Mouse (Mus musculus): Measurements from ENCODE around the gene Duox1. TPM values are rescaled to one million over a fixed set of nuclear protein-coding genes. Genes with fewer than 3 reads are reported as not detected.
A peak's percentile ranks its signal among the peaks of the same experiment; 100 is the strongest.

Gene Duox1
- polyA plus RNA-seq, 1 experiment from 2014 or later: 0.06 TPM

DNA sequence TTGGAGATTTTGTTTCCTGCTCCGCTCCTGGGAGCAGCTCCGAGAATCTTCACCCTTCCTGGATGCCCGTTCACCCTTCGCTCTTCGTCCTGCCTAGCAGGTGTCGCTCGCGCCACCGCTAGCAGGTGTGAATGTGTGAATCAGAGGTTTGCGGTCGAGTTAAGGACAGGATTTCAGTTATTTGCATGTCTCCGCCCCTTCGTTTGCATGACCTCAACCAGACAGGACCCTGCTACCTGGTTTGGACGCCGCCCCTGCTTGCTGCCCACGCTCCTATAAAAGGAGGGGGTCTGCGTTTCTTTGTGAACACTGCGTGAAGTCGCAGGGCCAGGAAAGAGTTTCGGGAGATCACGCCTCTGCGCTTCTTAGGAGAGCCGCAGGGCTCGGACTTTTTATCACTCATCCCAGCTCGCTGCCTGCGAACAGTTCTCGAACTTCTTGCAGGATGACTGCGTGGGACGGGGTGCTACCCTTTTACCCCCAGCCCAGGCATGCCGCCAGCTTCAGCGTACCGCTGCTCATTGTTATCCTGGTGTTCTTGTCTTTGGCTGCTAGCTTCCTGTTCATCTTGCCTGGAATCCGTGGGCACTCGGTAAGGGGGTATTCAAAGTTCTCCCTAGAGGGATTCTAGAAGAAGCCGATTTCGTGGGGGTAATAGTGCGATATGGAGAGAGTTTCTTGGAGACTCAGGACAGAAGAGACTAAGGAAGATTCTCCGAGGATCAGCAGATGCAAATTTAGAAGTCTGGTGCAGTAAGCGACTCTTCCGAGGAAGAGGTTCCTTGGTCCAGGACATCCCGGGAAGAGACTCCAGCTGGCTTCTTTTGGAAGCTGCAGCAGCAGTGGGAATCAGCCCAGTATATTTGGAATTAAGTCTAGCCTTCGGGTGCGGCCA is 16.6 kb upstream of the Duox1 start, which contains the start of gene Duoxa2:
Gene Duoxa2 (plus strand): TSS at position 305 of the 895 bp plus-strand sequence.
- Histone ChIP-seq H3K4me1 (ENCODE audit: control insufficient read depth, insufficient read depth, low read length) (peaks cover 21% of the 10 kb centered on the region), H3K9ac (ENCODE audit: low read length) (no peak within 1 kb of the TSS), H3K36me3 (ENCODE audit: control insufficient read depth, insufficient read depth, low read length) (no peaks in the 10 kb centered on the region), H3K4me2 (ENCODE audit: low read length) (peak within 1 kb of the TSS; percentile 39), H3K4me3 (ENCODE audit: low read depth, low read length) (peak within 1 kb of the TSS; percentile 13; the same call in 1 of the 2 replicates), H3K27ac (ENCODE audit: low read depth, low read length) (no peak within 1 kb of the TSS), H3K9me3 (replicated peaks; ENCODE audit: control insufficient read depth, low read length) (no peaks in the 10 kb centered on the region), H3K27me3 (replicated peaks; ENCODE audit: control insufficient read depth, insufficient read depth, low read length) (peaks cover 73% of the 10 kb centered on the region)
- WGBS: 1% methylated on average over 43 of the region's 43 CpGs
- DNase-seq (ENCODE audit: low spot score): no peak
- no peak for ATAC-seq

DNA sequence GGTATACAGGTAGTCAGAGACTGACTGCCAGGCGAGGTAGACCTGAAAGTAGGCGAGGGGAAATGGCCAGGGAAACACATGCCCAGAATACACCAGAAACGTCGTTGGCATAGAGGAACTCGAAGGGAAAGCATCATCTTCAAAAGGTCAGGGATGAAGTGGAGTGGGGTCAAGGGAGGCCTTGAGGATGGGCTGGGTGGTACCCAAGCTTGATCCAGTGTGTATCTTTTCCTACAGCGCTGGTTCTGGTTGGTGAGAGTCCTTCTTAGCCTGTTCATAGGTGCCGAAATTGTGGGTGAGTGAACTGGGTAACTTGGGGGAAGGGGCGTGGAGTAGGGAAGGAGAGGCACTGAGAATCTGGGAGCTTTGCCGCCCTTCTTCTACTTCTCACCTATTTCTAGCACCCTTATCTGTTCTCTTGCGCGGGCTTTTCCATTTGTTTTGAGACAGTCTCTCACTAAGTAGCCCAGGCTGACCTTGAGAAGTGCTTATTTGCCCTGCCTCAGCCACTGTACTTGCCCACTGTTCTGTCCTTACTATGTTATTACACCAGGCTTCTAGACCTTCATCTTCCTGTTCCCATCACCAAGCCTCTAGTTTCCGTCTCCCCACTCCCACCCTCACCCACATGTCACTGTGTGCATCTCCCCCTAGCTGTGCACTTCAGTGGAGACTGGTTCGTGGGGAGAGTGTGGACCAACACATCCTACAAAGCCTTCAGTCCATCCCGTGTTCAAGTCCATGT is 15.4 kb upstream of the Duox1 start:
- Histone ChIP-seq H3K9me3 (replicated peaks; ENCODE audit: control insufficient read depth, low read length) (no peaks in the 10 kb centered on the region), H3K4me3 (ENCODE audit: low read depth, low read length) (no peak overlapping the region), H3K9ac (ENCODE audit: low read length) (no peak overlapping the region), H3K27me3 (replicated peaks; ENCODE audit: control insufficient read depth, insufficient read depth, low read length) (peaks cover 67% of the 10 kb centered on the region), H3K4me1 (ENCODE audit: control insufficient read depth, insufficient read depth, low read length) (peaks cover 21% of the 10 kb centered on the region), H3K36me3 (ENCODE audit: control insufficient read depth, insufficient read depth, low read length) (no peaks in the 10 kb centered on the region), H3K4me2 (ENCODE audit: low read length) (no peak overlapping the region), H3K27ac (ENCODE audit: low read depth, low read length) (no peak overlapping the region)
- DNase-seq (ENCODE audit: low spot score): no peak
- no peak for ATAC-seq
- 7% methylated on average over 14 of the region's 14 CpGs for WGBS

DNA sequence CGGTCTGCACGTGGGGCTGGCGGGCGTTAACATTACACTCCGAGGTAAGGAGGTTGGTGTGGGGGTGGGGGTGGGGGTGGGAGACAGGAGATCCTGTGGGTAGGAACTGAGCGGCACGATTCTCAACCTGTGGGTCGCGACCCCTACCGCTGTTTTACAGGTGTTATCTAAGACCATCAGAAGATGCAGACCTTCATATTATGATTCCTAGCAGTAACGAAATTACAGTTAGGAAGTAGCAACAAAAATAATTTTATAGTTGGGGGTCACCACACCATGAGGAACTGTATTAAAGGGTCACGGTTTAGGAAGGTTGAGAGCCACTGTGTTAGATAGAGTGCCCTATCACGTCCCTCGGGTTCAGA is 14.8 kb upstream of the Duox1 start:
- ATAC-seq: no peak

DNA sequence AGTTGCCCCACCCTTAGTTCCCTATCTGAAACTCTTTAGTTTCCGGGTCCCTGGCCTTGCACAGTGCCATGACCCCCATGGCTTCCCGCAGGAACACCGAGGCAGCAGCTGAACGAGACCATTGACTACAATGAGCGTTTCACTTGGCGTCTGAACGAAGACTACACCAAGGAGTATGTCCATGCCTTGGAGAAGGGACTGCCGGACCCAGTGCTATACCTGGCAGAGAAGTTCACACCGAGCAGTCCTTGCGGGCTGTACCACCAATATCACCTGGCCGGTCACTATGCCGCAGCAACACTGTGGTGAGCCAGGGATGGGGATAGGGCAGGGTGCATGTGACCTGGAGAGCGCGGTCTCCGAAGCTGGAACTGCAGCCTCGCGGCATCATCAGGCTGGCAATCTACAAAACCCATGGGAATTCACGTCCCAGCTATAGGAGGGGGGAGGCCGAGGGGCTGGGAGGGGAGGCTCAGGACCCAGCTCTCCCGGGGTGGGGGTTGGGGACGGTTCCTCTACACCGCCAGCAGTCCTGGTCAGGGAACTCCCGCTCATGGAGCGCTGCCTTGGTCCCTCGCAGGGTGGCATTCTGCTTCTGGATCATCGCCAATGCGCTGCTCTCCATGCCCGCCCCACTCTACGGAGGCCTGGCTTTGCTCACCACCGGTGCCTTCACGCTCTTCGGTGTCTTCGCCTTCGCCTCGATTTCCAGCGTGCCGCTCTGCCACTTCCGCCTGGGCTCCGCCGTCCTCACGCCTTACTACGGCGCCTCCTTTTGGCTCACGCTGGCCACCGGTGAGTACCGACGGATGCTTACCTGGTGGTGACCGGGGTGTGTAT is 14.2 kb upstream of the Duox1 start:
- Histone ChIP-seq H3K9ac (ENCODE audit: low read length) (peak overlapping the region; percentile 54), H3K36me3 (ENCODE audit: control insufficient read depth, insufficient read depth, low read length) (no peaks in the 10 kb centered on the region), H3K9me3 (replicated peaks; ENCODE audit: control insufficient read depth, low read length) (no peaks in the 10 kb centered on the region), H3K27me3 (replicated peaks; ENCODE audit: control insufficient read depth, insufficient read depth, low read length) (peaks cover 56% of the 10 kb centered on the region), H3K27ac (ENCODE audit: low read depth, low read length) (no peak overlapping the region), H3K4me1 (ENCODE audit: control insufficient read depth, insufficient read depth, low read length) (peaks cover 21% of the 10 kb centered on the region), H3K4me2 (ENCODE audit: low read length) (peak overlapping the region; percentile 84), H3K4me3 (ENCODE audit: low read depth, low read length) (peak overlapping the region; percentile 40)
- DNase-seq (ENCODE audit: low spot score): peak; percentile 62
- ATAC-seq: peak; percentile 58
- WGBS: under 1% methylated on average over 48 of the region's 48 CpGs

More for the DNA sequence above, 14.8 kb upstream of the Duox1 start:
- no peak for DNase-seq (ENCODE audit: low spot score)
- H3K27ac ChIP-seq (ENCODE audit: low read depth, low read length): no peak overlapping the region
- no peaks in the 10 kb centered on the region for H3K9me3 ChIP-seq (replicated peaks; ENCODE audit: control insufficient read depth, low read length)
- WGBS: 3% methylated on average over 14 of the region's 14 CpGs
- no peak overlapping the region for H3K9ac ChIP-seq (ENCODE audit: low read length)
- peaks cover 61% of the 10 kb centered on the region for H3K27me3 ChIP-seq (replicated peaks; ENCODE audit: control insufficient read depth, insufficient read depth, low read length)
- peak overlapping the region; percentile 84; the same call in 1 of the 2 replicates for H3K4me2 ChIP-seq (ENCODE audit: low read length)
- peak overlapping the region; percentile 40; the same call in 1 of the 2 replicates for H3K4me3 ChIP-seq (ENCODE audit: low read depth, low read length)
- no peaks in the 10 kb centered on the region for H3K36me3 ChIP-seq (ENCODE audit: control insufficient read depth, insufficient read depth, low read length)
- peaks cover 21% of the 10 kb centered on the region for H3K4me1 ChIP-seq (ENCODE audit: control insufficient read depth, insufficient read depth, low read length)

DNA sequence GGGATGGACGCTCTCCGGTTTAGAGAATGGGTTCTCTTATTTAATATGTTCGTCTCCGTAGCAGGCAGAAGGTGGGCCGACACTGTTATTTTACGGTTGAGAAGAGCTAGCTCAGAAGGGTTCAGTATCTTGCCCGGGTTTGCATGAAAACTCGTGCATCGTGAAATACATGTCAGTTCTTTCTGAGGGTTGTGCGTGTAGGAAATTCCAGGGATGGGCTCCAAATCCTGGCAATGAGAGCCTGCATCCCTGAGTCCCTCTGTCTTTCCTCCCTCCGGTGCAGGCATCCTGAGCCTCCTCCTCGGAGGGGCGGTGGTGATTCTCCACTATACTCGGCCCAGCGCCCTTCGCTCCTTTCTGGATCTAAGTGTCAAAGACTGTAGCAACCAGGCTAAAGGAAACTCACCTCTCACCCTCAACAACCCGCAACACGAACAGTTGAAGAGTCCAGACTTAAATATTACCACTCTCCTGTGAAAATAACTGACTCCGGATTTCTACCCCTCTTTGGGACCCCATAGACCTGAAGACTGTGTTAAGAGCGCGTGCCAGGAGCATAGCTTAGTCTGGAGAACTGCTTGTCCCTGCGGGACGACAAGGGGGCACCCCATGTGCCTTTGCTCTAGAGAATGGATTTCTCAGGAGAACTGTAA is 13.4 kb upstream of the Duox1 start:
- 6% methylated on average over 23 of the region's 23 CpGs for WGBS
- peaks cover 55% of the 10 kb centered on the region for H3K27me3 ChIP-seq (replicated peaks; ENCODE audit: control insufficient read depth, insufficient read depth, low read length)
- peak overlapping the region; percentile 54 for H3K9ac ChIP-seq (ENCODE audit: low read length)
- no peaks in the 10 kb centered on the region for H3K36me3 ChIP-seq (ENCODE audit: control insufficient read depth, insufficient read depth, low read length)
- DNase-seq (ENCODE audit: low spot score): no peak
- H3K4me3 ChIP-seq (ENCODE audit: low read depth, low read length): peak overlapping the region; percentile 40
- ATAC-seq: no peak
- H3K27ac ChIP-seq (ENCODE audit: low read depth, low read length): no peak overlapping the region
- H3K9me3 ChIP-seq (replicated peaks; ENCODE audit: control insufficient read depth, low read length): no peaks in the 10 kb centered on the region
- peak overlapping the region; percentile 84 for H3K4me2 ChIP-seq (ENCODE audit: low read length)
- peaks cover 21% of the 10 kb centered on the region for H3K4me1 ChIP-seq (ENCODE audit: control insufficient read depth, insufficient read depth, low read length)

DNA sequence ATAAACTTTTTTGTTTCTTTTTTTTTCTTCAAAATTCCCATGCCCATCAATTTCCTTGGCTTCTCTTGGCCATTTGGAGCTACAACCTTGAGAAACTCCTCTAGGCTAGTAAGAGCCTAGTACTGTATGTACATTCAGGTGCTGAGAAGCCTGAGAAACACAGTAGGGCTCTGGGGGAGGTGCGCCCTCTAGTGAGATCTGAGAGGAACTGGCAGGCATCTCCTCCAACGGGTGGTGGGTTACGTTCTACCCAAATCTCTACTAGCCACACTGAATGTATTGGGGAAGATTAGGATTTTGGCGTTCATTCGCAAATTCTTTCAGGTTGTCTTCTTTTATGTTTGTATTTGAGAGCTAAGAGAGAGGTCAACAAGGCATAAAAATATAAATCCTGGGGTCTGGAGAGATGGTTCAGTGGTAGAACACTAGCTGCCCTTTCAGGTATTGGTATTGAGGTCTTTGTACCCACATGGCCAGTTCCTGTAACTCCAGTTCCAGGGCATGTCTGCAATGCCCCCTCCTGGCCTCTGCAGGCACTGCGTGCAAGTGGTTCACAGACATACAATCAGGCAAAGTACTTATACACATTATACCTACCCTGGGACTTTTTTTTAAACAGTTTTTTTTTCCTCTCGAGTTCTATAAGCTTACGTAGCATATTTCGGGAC is 12.8 kb upstream of the Duox1 start:
- peak; percentile 85 for DNase-seq (ENCODE audit: low spot score)
- Histone ChIP-seq H3K27ac (ENCODE audit: low read depth, low read length) (no peak overlapping the region), H3K27me3 (replicated peaks; ENCODE audit: control insufficient read depth, insufficient read depth, low read length) (peaks cover 52% of the 10 kb centered on the region), H3K4me1 (ENCODE audit: control insufficient read depth, insufficient read depth, low read length) (peaks cover 19% of the 10 kb centered on the region), H3K9me3 (replicated peaks; ENCODE audit: control insufficient read depth, low read length) (no peaks in the 10 kb centered on the region), H3K4me3 (ENCODE audit: low read depth, low read length) (0 out of 2 replicates have a peak overlapping the region, but pooled peaks have one; percentile 40), H3K4me2 (ENCODE audit: low read length) (no peak overlapping the region), H3K36me3 (ENCODE audit: control insufficient read depth, insufficient read depth, low read length) (no peaks in the 10 kb centered on the region), H3K9ac (ENCODE audit: low read length) (no peak overlapping the region)
- ATAC-seq: peak; percentile 63
- WGBS: 12% methylated on average over 9 of the region's 9 CpGs

DNA sequence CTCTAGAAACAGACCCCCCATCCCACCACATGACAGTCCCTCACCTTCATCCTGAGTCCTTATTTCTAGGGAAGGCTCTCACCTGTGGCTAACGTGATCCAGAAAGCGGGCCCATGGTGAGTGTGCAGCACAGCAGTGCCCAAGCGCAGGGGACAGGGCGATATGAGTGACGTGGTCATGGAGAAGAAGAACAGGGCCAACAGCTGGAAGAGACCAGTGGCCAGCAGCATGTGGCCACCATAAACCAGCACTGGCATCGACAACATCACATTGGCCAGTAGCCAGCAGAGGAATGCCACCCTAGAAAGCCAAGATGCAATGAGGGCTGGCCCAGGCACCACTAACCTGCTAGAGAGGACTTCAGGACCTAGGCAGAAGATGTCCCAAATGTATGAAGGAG is 10.9 kb upstream of the Duox1 start:
- Histone ChIP-seq H3K4me2 (ENCODE audit: low read length) (no peak overlapping the region), H3K4me1 (ENCODE audit: control insufficient read depth, insufficient read depth, low read length) (peaks cover 11% of the 10 kb centered on the region; the same call in 1 of the 2 replicates), H3K9me3 (replicated peaks; ENCODE audit: control insufficient read depth, low read length) (no peaks in the 10 kb centered on the region), H3K27ac (ENCODE audit: low read depth, low read length) (no peak overlapping the region), H3K4me3 (ENCODE audit: low read depth, low read length) (no peak overlapping the region), H3K27me3 (replicated peaks; ENCODE audit: control insufficient read depth, insufficient read depth, low read length) (peaks cover 36% of the 10 kb centered on the region), H3K36me3 (ENCODE audit: control insufficient read depth, insufficient read depth, low read length) (no peaks in the 10 kb centered on the region), H3K9ac (ENCODE audit: low read length) (no peak overlapping the region)
- ATAC-seq (no peak), DNase-seq (ENCODE audit: low spot score) (no peak)
- WGBS: 90% methylated on average over 6 of the region's 6 CpGs
